Mouse (Mus musculus) thymus, adult 2 months (tissue): ENCODE measurements around the gene Ptges2.

Experiments used
- CTCF ChIP-seq: fragments of 200-500 bp; IDR thresholded peaks from 2 replicates; pipeline ENCODE4 v1.5.1; 2012; ENCODE audit warnings: mild to moderate bottlenecking, control low read depth, low read length, moderate library complexity, borderline replicate concordance; ENCODE audit not compliant: control insufficient read depth, poor library complexity, insufficient read depth; ENCODE audit errors: extremely low read depth
- POLR2A ChIP-seq: fragments of 200-500 bp; IDR thresholded peaks from 2 replicates; pipeline ENCODE4 v1.6.1; 2012; ENCODE audit warnings: mild to moderate bottlenecking, low read length, control low read depth, moderate library complexity; ENCODE audit not compliant: control insufficient read depth, poor library complexity, insufficient read depth; ENCODE audit errors: extremely low read depth

DNA sequence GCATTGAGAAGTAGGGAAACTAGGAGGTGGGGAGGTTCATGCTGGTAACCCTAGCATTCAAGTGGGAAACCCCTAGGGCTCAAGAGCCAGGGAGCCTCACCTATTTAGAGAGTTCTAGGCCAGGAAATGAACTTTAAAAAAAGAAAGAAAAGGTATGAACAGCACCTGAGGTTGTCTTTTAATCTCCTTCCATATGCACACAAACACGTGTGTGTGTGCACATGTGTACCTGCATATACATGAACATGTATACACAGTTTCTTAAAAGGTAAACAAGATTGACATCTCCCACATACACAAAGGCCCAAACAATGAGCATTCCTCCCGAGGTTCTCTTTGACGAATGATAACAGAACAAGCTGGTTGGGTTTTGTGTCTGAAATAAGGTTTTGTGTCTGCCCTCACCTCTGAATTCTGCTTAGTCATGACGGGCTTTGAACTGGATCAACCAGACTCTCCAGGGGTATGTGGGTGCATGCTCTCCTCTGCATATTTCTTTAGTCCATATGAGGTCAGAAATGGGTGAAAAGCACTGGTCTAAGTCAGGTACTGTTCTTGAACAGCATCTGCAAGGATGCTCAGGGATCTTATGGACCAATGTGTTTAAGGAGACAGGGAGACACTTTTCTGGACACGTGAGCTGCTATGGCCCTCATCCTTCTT is 58.1 kb downstream of the Ptges2 start:
- TF ChIP-seq POLR2A = no peak
- TF ChIP-seq CTCF = no peak
